Mouse (Mus musculus) brown adipose tissue, adult 24 weeks (tissue): ENCODE measurements around the gene Fstl3. TPM values are rescaled to one million over a fixed set of nuclear protein-coding genes. Genes with fewer than 3 reads are reported as not detected.

Experiments used
- H3K27ac ChIP-seq: fragments of 200-500 bp; replicated peaks from 2 replicates; pipeline ENCODE4 v1.5.1; 2012; ENCODE audit warnings: low read depth, mild to moderate bottlenecking, low read length
- H3K4me1 ChIP-seq: fragments of 200-500 bp; 2 replicates; pipeline ENCODE4 v1.6.1; 2012; ENCODE audit warnings: low read length, mixed read lengths; ENCODE audit not compliant: control insufficient read depth, insufficient read depth, insufficient read length
- H3K4me3 ChIP-seq: fragments of 200-500 bp; 2 replicates; pipeline ENCODE4 v1.5.1; 2012; ENCODE audit warnings: low read depth, mild to moderate bottlenecking, low read length, moderate library complexity; ENCODE audit not compliant: insufficient read depth
- polyA plus RNA-seq: library from polyadenylated mRNA; stranded (reverse); fragments of >200 nt; gene quantifications from 2 replicates; pipeline ENCODE4 v1.2.4, GENCODE M21; 2012; ENCODE audit not compliant: missing spikeins, insufficient read depth, insufficient read length

Fstl3 gene
- 0.96 and 1.3 TPM in 2 replicates for polyA plus RNA-seq

- Histone ChIP-seq H3K4me3 (peak within 1 kb of the TSS; percentile 31), H3K27ac (no peak within 1 kb of the TSS), H3K4me1 (peaks cover 2% of the 10 kb centered on the region; the same call in 1 of the 2 replicates)
Measured at GRCm38 (mm10) chr10:79777103-79777531, at the start of gene Fstl3. TSS of gene Fstl3 (plus strand) at chr10:79777272.

GRCm38 (mm10) chr10:79728323-79729249, 48.5 kb upstream of the Fstl3 start:
- Histone ChIP-seq H3K27ac (no peak overlapping the region), H3K4me1 (no peaks in the 10 kb centered on the region), H3K4me3 (no peak overlapping the region)

GRCm38 (mm10) chr10:79729357-79729965, 47.6 kb upstream of the Fstl3 start:
- no peak overlapping the region for H3K27ac ChIP-seq
- no peaks in the 10 kb centered on the region for H3K4me1 ChIP-seq
- no peak overlapping the region for H3K4me3 ChIP-seq

- no peak overlapping the region for H3K4me3 ChIP-seq
- H3K4me1 ChIP-seq, result no peaks in the 10 kb centered on the region
- no peak overlapping the region for H3K27ac ChIP-seq
Measured at GRCm38 (mm10) chr10:79732500-79732899, 44.6 kb upstream of the Fstl3 start.

DNA sequence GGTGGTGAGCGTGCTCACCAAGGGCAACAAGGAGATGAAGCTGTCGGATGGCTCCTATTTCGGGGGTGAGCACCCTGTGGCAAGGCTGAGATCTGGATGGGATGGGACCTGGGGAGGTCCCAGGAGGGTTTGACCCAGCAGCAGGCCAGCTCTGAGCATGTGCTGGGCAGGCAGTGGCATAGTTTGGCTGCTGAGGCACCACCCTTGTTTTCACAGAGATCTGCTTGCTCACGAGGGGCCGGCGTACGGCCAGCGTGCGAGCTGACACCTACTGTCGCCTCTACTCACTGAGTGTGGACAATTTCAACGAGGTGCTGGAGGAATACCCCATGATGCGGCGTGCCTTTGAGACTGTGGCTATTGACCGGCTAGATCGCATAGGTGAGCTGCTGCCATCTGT, 43.2 kb upstream of the Fstl3 start:
- no peaks in the 10 kb centered on the region for H3K4me1 ChIP-seq
- no peak overlapping the region for H3K27ac ChIP-seq
- H3K4me3 ChIP-seq, result no peak overlapping the region

GRCm38 (mm10) chr10:79735361-79735760, 41.7 kb upstream of the Fstl3 start:
- no peaks in the 10 kb centered on the region for H3K4me1 ChIP-seq
- H3K4me3 ChIP-seq, result no peak overlapping the region

GRCm38 (mm10) chr10:79736706-79737105, 40.4 kb upstream of the Fstl3 start:
- H3K27ac ChIP-seq, result no peak overlapping the region
- no peaks in the 10 kb centered on the region for H3K4me1 ChIP-seq

More at GRCm38 (mm10) chr10:79735361-79735760, 41.7 kb upstream of the Fstl3 start:
- H3K27ac ChIP-seq, result no peak overlapping the region

DNA sequence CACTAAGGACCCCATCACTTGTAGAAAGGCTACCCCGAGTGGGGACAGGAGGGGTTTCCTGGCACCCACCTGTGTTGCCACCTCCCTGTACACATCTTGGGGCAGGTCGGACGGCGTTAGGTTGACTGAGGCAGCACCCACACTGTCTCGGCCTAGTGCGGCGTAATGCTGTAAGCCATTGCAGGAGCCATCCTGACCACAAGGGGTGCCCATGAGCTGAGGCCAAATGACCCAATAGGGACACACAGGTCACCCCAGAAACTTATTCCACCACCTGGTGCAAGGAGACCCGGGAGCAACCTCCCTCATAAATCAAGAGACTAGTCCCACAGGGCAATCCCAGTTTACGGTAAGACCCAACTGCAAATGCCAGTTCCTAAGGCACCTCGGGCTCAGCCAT, 38.8 kb upstream of the Fstl3 start:
- Histone ChIP-seq H3K27ac (no peak overlapping the region), H3K4me3 (no peak overlapping the region)

More at GRCm38 (mm10) chr10:79736706-79737105, 40.4 kb upstream of the Fstl3 start:
- H3K4me3 ChIP-seq, result no peak overlapping the region

DNA sequence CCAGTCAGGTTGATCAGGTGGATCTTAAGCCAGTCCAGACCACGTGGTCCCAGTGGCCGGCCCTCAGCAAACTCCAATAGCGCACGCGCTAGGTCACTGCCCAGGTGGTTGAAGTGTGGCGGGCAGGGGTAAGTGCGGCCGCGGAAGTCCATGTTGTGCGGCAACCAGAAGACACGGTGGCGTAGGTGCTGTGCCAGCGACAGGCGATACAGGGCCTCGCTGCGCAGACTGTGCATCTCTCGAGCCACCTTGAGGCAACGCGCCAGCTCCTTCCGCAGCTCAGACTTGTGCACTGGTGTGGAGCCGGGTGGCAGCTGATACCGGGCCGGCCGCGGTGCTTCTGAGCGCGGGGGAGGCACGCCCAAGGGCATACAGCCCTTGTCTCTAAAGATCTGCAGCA, 37.8 kb upstream of the Fstl3 start:
- H3K27ac ChIP-seq, result no peak overlapping the region
- H3K4me3 ChIP-seq, result no peak overlapping the region
- no peaks in the 10 kb centered on the region for H3K4me1 ChIP-seq

More for the DNA sequence above, 38.8 kb upstream of the Fstl3 start:
- no peaks in the 10 kb centered on the region for H3K4me1 ChIP-seq

DNA sequence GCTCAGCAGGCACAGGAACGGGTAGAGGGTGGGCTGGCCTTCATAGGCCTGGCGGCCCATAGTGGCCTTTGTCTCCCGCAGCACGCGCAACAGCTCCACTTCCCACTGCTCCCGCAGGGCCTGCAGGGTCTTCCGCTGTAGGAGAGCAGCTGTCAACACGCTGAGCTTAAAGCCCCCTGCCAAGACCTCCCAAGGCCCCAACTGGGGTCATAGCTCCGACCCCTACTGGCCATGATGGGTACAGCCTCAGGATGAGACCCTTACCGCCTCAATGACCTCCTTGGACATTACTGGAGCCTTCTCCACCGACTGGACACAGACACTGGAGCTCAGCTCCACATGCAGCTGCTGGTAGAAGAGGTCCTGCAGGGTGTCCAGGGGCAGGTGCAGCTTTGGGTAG, 36.2 kb upstream of the Fstl3 start:
- no peak overlapping the region for H3K4me3 ChIP-seq

DNA sequence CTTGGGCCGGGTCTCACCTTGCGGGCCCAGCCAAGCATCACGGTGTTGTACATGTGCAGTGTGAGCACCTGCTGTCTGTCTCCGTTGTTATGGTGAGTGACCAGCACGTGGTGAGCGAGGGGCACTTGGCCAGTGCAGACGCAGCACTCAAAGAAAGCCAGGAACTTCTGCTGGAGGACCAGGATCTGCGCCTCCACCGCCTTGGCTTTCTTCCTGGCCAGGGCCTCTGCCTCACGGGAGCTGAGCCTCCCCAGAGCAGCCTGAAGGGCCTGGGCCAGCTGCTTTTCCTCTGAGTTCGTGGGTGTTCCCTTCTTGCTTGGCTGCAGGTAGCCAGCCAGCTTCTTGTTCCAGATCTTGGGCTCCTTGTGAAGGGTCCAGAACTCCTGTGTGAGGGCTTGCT, 33.9 kb upstream of the Fstl3 start:
- Histone ChIP-seq H3K27ac (no peak overlapping the region), H3K4me1 (no peaks in the 10 kb centered on the region), H3K4me3 (no peak overlapping the region)

More for the DNA sequence above, 36.2 kb upstream of the Fstl3 start:
- Histone ChIP-seq H3K4me1 (no peaks in the 10 kb centered on the region), H3K27ac (no peak overlapping the region)

GRCm38 (mm10) chr10:79743650-79744365, 33.3 kb upstream of the Fstl3 start:
- Histone ChIP-seq H3K4me1 (no peaks in the 10 kb centered on the region), H3K27ac (no peak overlapping the region), H3K4me3 (no peak overlapping the region)

GRCm38 (mm10) chr10:79745411-79745810, 31.7 kb upstream of the Fstl3 start:
- H3K4me1 ChIP-seq, result no peaks in the 10 kb centered on the region
- H3K27ac ChIP-seq, result no peak overlapping the region
- peak overlapping the region; percentile 90 for H3K4me3 ChIP-seq

DNA sequence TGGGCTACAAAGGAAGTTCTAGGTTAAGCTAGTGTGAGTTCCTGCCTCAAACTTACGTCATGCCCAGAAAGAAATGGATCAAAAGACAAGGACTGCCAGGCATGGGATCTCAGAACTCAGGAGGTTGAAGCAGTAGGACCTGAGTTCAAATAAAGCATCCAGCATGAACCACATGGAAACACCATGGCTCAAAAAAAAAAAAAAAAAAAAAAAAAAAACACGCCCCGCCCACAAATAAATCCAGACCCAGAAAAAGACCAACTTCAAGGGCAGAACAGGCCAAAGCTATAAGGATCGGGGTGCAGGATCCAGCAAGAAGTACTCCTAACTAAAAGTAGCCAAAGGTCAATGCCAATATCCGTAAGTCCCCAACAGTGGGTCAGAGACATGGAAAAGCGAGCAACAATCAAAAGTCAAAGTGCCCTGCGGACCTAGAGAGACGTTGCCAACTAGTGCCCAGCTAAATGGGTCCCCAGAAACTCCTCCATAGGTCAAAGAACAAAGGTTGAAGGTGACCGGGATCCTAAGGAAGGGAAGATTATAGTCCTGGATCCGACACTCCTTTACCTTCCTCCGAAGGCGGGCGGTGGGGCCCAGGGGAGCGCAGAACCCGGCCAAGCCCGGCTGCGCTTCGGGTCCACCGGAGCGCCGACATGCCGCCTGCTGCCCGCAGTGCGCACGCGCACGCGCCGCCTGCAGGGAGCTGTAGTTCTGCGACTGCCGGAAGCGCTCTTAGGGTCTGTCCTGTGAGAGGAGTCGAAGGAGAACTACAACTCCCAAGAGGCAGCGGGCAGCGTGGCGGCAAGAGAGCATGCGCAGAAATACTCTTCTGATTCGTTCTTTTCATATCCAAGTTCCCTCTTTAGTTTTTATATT, 30.9 kb upstream of the Fstl3 start, which contains the start of gene Polrmt:
Polrmt (minus strand) TSS at position 684 of the 876 bp plus-strand sequence.
- Histone ChIP-seq H3K4me3 (peak within 1 kb of the TSS; percentile 90), H3K27ac (peak within 1 kb of the TSS; percentile 81), H3K4me1 (no peaks in the 10 kb centered on the region)
